Mouse (Mus musculus): ENCODE data around the gene Adipor1.

Adipor1 gene

DNA sequence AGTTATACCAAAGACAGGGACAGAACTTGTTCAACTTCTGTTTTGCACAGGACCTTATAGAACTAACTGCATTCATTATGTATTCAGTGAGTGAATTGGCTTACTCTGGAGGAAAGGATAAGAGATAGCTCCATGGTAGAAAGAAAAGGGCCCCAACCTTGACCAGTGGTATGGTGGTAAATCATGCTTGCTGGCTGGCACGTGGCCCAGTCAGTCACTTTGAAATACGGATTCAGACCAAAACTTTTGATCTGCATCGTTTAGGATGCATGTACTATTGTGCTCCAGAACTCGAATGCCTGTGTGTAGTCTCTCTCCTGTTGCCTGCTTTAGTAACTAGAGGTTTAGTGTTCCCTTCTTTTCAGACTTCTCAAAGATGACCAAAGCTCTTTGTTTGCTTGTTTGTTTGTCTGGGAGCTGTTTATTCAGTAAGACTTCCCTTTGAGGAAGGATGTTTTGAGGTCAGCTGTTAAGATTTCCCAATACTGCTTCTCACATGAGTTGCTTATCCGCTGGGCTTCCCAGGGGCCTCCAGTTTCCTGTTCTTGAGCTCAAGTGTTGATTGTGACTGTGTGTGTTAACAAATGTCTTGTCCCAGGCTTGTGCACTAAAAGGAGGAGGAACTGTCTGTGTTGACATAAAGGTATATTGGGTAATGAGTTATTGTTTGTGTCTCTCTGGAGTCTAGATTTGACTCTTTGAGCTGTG lies 4.7 kb downstream of the Adipor1 start:
- 38% methylated on average over 5 of the region's 5 CpGs for WGBS

GRCm38 (mm10) chr1:134423911-134424310 lies 8.7 kb downstream of the Adipor1 start:
- 71% methylated on average over 10 of the region's 10 CpGs for WGBS

- 79% methylated on average over 5 of the region's 5 CpGs for WGBS
Measured at GRCm38 (mm10) chr1:134426289-134426688, 11.1 kb downstream of the Adipor1 start.

- 92% methylated on average over 10 of the region's 10 CpGs for WGBS
Measured at GRCm38 (mm10) chr1:134433002-134433401, 17.8 kb downstream of the Adipor1 start.

DNA sequence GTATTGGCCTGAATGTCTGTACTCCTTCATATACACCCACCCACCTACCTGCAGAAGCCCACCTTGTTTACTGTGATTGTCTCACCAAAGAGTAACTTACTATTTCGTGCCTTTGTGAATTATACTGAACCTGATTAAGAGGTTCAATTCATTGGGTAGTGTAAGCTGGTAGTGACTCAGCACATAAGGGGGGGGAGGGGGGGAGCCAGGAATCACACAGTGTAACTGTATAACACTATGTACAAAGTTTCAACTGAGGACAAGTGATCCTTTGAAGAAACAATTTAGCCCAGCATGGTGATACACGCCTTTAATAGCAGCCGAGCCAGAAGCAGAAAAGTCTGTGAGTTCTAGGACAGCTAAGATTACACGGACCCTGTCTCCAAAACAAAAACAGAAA lies 18.3 kb downstream of the Adipor1 start:
- 85% methylated on average over 4 of the region's 4 CpGs for WGBS

GRCm38 (mm10) chr1:134435414-134435813 lies 20.2 kb downstream of the Adipor1 start:
- 36% methylated on average over 4 of the region's 4 CpGs for WGBS

GRCm38 (mm10) chr1:134440437-134440836 lies 25.3 kb downstream of the Adipor1 start:
- WGBS: 94% methylated on average over 6 of the region's 6 CpGs

GRCm38 (mm10) chr1:134441737-134442136 lies 26.6 kb downstream of the Adipor1 start:
- 90% methylated on average over 8 of the region's 10 CpGs for WGBS

DNA sequence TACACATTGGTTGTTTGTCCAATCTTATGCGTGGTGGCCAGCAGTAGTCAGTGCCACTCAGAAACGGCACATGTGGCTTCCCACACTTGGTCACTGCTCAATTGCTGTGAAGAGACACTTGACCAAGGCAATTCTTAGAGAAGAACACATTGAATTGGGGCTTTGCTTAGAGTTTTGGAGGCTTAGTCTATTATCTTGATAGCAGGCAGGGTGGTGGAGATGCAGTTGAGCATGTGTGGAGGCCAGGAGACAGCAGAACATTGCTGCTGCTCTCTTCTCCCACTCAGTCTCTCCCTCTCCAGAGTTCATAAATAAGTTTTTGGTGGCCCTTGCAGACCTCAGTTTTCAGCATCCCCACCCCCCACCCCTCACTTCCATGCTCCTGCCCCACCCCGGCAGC lies 27.2 kb downstream of the Adipor1 start:
- 95% methylated on average over 3 of the region's 3 CpGs for whole genome bisulfite sequencing

DNA sequence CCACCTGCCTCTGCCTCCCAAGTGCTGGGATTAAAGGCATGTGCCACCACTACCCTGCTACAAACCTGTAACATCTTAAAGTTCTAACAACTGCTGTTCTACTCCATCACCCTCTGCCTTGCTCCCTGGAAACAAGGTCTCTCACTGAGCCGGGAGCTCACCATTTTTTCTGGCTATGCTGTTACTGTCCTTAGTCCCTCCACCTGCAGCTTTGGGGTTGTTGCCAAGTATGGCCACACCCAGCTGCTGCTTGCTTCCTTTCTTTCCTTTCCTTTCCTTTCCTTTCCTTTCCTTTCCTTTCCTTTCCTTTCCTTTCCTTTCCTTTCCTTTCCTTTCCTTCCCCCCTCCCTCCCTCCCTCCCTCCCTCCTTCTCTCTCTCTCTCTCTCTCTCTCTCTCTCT lies 28.1 kb downstream of the Adipor1 start:
- 90% methylated on average over 1 of the region's 1 CpGs for WGBS

DNA sequence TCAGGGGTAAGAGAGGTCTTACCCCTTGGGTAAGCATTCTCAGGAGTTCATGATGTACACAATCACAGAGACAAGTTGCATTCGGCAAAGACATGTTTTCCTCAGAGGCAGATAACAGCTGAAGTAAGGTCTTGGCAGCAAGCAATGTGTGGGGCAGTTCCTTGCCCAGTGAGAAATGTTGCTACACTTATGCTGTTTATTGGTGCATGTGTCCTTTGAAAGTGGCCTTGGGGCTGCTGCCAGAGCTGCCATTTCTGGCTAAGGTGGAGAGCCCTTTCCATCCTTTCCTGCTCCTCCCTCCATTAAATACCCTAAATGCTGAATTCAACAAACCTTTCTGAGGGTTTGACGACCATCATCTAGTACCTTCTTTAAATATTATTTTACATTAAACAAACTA lies 30.2 kb downstream of the Adipor1 start:
- WGBS: 90% methylated on average over 2 of the region's 2 CpGs

GRCm38 (mm10) chr1:134448537-134448936 lies 33.4 kb downstream of the Adipor1 start:
- WGBS: 76% methylated on average over 3 of the region's 3 CpGs

DNA sequence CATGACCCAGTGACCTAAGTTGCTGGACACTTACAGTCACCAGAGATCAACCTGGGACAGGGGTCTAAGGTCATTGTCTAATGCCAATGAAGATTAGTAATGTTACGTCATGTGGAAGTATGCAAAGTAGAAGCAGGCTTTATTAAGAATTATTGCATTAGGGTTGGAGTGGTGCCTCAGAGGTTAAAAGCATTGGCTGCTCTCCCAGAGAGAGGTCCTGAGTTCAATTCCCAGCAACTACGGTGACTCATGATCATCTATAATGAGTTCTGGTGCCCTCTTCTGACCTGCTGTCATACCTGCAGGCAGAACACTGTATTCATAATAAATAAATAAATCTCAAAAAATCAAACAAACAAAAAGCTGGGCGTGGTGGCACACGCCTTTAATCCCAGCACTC lies 35.0 kb downstream of the Adipor1 start:
- 86% methylated on average over 4 of the region's 4 CpGs for WGBS

GRCm38 (mm10) chr1:134450986-134451385 lies 35.8 kb downstream of the Adipor1 start:
- WGBS: 35% methylated on average over 3 of the region's 3 CpGs

GRCm38 (mm10) chr1:134454904-134455824 lies 40.0 kb downstream of the Adipor1 start, which contains the start of gene Klhl12:
TSS of gene Klhl12 (plus strand) at chr1:134455531.
- WGBS: under 1% methylated on average over 59 of the region's 61 CpGs

GRCm38 (mm10) chr1:134456060-134456459 lies 40.9 kb downstream of the Adipor1 start:
- WGBS: 20% methylated on average over 5 of the region's 5 CpGs

GRCm38 (mm10) chr1:134458139-134458727 lies 43.1 kb downstream of the Adipor1 start:
- 90% methylated on average over 7 of the region's 7 CpGs for WGBS

DNA sequence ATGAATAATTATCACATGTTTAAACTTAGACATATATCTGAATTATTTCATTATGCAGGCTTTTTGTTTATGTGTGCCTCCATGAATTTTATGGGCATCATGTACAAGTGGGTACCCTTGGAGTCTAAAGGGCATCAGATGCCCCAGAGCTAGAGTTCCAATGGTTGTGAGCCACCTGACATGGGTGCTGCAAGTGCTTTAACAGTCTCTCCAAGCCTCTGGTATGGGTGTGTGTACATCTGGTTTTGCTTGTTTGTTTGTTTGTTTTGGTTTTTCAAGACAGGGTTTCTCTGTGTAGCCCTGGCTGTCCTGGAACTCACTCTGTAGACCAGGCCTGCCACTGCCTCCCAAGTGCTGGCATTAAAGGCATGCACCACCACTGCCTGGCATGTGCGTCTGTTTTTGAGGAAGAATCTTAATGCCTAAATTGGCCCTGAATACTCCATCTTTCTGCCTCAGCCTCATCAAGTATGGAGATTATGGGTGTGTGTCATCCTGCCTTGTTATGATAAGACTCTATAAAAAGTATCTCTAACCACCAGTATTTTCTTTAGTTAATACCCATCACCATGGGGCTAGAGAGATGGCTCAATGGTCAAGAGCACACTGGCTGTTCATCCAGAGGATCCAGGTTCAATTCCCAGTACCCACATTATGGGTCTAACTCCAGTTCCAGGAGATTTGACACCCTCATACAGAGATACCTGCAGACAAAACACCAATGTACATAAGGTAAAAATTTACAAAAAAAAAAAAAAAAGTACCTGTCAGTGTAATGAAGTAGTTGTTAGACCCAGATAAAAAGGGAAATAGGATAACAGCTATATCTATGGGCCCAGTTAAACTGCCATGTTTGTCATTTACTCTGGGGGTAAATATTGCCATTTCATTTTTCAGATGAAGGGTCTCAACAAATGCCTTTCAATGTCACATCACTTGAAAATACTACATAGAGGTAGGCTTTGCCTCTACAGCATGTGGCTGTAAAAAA lies 45.4 kb downstream of the Adipor1 start:
- 75% methylated on average over 1 of the region's 1 CpGs for WGBS
